Mouse (Mus musculus) thymus, adult 2 months (tissue): ENCODE data around the gene Mrps10. TPM values are rescaled to one million over a fixed set of nuclear protein-coding genes. Genes with fewer than 3 reads are reported as not detected.

Experiments
- DNase-seq: peaks from one replicate; pipeline ENCODE4 v3.0.0; 2021
- H3K27ac ChIP-seq: fragments of 200-500 bp; 2 replicates; pipeline ENCODE4 v1.5.1; 2012; ENCODE audit warnings: low read length, control low read depth; ENCODE audit not compliant: control insufficient read depth, insufficient read depth
- H3K27me3 ChIP-seq: fragments of 200-500 bp; 2 replicates; pipeline ENCODE4 v1.6.1; 2012; ENCODE audit warnings: mild to moderate bottlenecking, low read length, moderate library complexity, mixed read lengths; ENCODE audit not compliant: control insufficient read depth, insufficient read depth
- H3K36me3 ChIP-seq: fragments of 200-500 bp; 2 replicates; pipeline ENCODE4 v1.6.1; 2012; ENCODE audit warnings: mild to moderate bottlenecking, low read length, moderate library complexity; ENCODE audit not compliant: control insufficient read depth, insufficient read depth
- H3K4me1 ChIP-seq: fragments of 200-500 bp; replicated peaks from 2 replicates; pipeline ENCODE4 v1.6.1; 2012; ENCODE audit warnings: low read length; ENCODE audit not compliant: control insufficient read depth, insufficient read depth
- H3K4me3 ChIP-seq: fragments of 200-500 bp; 2 replicates; pipeline ENCODE4 v1.5.1; 2012; ENCODE audit warnings: mild to moderate bottlenecking, low read length, control low read depth, moderate library complexity; ENCODE audit not compliant: control insufficient read depth, insufficient read depth
- CTCF ChIP-seq: fragments of 200-500 bp; IDR thresholded peaks from 2 replicates; pipeline ENCODE4 v1.5.1; 2012; ENCODE audit warnings: mild to moderate bottlenecking, control low read depth, low read length, moderate library complexity, borderline replicate concordance; ENCODE audit not compliant: control insufficient read depth, poor library complexity, insufficient read depth; ENCODE audit errors: extremely low read depth
- POLR2A ChIP-seq: fragments of 200-500 bp; IDR thresholded peaks from 2 replicates; pipeline ENCODE4 v1.6.1; 2012; ENCODE audit warnings: mild to moderate bottlenecking, low read length, control low read depth, moderate library complexity; ENCODE audit not compliant: control insufficient read depth, poor library complexity, insufficient read depth; ENCODE audit errors: extremely low read depth
- WGBS: fragments of 180-500 bp; shearing (Covaris S2); methylation state at CpG from one replicate; pipeline ENCODE4 v1.1.7; 2018; 5-methylcytosine and 5-hydroxymethylcytosine counted together
- polyA plus RNA-seq: library from polyadenylated mRNA; depleted of rRNA; stranded (reverse); fragments of >200 nt; gene quantifications from 2 replicates; pipeline ENCODE4 v1.2.3, GENCODE M21; 2012; rRNA removed

The Mrps10 gene
- polyA plus RNA-seq = 21.2 and 21.9 TPM in 2 replicates

DNA sequence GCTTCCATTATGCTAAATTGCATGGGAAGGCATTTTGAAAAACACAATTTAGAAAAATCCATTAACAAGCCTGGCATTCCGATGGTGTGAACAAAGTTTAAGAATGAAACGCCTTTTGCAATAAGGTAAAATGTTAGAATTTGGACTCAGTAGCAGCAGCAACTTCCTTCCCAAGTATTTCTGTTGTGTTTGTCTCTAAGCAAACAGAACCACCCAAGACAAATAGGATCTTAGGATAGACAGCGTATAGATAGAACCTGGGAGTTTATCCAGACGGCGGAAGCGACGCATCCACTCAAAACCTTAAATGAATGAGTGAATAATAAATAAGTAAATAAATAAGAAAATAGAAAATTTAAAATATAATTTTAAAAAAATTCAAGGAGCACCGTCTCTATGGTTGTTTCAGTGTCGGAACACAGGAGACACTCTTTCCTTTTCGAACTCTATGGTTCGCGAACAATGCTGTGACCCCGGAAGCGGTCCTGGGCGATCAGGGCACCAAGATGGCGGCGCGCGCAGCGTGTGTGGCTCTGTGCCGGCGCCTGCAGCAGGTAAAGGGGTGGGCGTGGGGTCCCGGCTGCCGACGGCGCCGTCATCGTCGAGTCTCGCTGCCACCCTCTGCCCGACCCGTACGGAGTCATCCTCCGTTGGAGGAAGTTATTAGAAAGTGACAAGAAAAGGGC is at the start of gene Mrps10:
TSS of gene Mrps10 (plus strand) at position 487 of the 686 bp plus-strand sequence.
- no peak within 1 kb of the TSS for H3K27ac ChIP-seq
- peaks cover 7% of the 10 kb centered on the region for H3K4me1 ChIP-seq
- DNase-seq = peak; percentile 83
- TF ChIP-seq CTCF (no peak), POLR2A (no peak)
- 7% methylated on average over 35 of the region's 35 CpGs for WGBS
- H3K27me3 ChIP-seq = no peaks in the 10 kb centered on the region
- no peaks in the 10 kb centered on the region for H3K36me3 ChIP-seq
- H3K4me3 ChIP-seq = peak within 1 kb of the TSS; percentile 51

DNA sequence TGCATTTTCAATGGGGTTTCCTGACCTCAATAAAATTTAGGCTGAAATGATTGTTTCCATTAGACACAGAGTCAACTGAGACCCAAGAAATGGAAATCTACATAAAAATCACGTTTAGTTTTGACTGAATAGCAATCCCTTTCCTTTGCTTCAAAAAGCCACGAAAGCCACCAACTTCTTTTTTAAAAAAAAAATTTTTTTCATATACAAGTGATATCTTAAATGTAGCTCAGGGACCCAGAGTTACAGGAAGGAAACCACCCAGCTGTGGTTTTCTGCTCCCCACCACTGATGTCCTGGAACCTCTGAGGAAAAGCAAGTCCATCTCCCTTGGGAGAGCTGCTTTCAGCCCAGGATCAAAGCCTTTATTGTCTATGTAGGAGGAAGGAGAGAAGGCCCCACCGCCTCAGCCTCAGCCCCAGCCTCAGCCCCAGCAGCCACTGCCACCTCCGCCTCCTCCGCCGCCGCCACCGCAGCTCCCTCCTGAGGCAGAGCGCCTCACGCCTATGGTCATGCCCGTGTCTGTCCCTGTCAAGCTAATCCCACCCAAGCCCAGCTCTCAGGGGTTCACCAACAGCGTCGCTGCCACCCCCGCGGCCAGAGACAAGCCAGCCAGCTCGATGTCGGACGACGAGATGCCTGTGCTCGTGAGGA is 49.6 kb upstream of the Mrps10 start:
- WGBS = 59% methylated on average over 20 of the region's 20 CpGs
- peaks cover 11% of the 10 kb centered on the region for H3K36me3 ChIP-seq
- no peaks in the 10 kb centered on the region for H3K27me3 ChIP-seq
- no peak for TF ChIP-seq CTCF
- no peak for TF ChIP-seq POLR2A
- H3K4me1 ChIP-seq = no peaks in the 10 kb centered on the region
- H3K4me3 ChIP-seq = no peak overlapping the region
- DNase-seq = no peak
- no peak overlapping the region for H3K27ac ChIP-seq

DNA sequence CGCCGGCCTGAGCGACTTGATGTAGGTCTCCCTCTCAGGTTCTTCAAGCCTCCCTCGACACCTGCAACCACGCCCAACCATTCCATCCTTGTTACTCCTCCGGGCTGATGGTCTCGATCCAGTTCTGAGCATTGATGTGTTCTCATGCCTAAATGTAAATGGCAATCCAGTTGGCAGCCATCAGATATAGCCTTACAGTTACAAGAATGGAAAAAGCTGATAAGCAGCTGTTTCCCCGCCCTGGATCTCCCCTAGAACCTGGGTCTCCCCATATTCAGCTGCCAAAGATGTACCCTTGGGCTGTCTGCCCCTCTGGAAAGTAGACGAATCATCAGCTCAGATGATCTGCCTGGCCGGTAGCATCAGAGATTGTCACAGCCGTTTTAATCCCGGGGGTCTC is 48.9 kb upstream of the Mrps10 start:
- Histone ChIP-seq H3K4me1 (no peaks in the 10 kb centered on the region), H3K36me3 (peaks cover 11% of the 10 kb centered on the region), H3K27me3 (no peaks in the 10 kb centered on the region), H3K4me3 (no peak overlapping the region), H3K27ac (no peak overlapping the region)
- no peak for TF ChIP-seq CTCF
- 98% methylated on average over 12 of the region's 12 CpGs for WGBS
- DNase-seq = no peak

DNA sequence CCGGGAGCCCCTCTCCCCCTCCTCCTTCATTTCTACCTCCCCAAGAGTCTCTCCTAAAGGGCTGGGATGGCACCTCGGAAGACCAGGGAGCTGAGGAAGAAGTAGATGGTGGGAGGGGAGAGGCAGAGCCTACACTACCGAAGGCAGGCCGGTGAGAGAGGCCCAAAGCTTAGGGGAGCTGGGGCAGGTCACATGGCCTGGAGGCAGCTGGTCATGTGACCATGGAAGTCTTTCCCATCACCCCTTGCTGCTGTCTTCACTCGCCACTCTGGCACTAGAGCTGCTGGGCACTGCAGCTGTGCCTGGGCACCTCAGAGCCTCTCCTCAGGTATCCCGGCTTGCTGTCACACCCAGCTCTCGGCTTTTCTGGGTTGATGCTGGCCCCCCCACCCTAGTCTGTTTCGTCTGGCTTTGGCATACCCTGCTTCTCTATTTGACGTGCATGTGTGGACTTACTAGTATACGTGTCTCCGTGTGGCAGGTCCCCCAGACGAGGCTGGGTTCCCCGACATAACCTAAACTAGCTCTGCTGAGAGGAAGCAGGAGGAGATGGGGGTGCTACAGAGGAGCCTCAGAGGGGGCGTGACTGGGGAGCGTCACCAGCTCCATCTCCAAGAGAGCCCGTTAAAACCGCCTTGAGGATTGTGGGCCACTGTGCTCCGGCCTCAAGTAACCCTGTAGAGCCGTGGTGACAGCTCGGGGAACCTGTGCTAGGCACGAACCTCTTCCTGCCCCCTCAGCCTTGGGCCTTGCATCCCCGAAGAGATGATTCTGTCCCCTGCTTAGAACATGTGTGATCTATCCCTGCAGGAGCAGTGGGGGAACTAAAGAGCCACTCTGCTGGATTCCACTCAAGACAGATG is 46.3 kb upstream of the Mrps10 start:
- no peaks in the 10 kb centered on the region for H3K4me1 ChIP-seq
- H3K36me3 ChIP-seq = peaks cover 23% of the 10 kb centered on the region; the same call in 1 of the 2 replicates
- TF ChIP-seq POLR2A = no peak
- no peak for TF ChIP-seq CTCF
- no peak overlapping the region for H3K4me3 ChIP-seq
- 77% methylated on average over 22 of the region's 22 CpGs for WGBS
- H3K27ac ChIP-seq = no peak overlapping the region
- H3K27me3 ChIP-seq = no peaks in the 10 kb centered on the region
- no peak for DNase-seq

DNA sequence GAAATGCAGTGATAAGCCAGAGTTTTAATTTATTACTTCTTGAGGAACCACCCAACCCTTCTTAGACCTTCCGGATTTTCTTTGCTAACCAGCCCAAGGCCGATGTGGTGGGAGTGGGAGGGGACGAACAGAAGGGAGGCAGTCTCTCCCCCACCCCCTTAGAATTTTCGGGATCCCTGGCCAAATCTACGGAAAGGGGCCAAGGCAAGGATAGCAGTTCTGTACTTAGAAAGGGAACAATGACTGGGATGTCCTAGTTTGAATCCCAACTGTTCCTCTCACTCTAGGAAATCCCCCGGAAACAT is 45.7 kb upstream of the Mrps10 start:
- Histone ChIP-seq H3K36me3 (peaks cover 24% of the 10 kb centered on the region; the same call in 1 of the 2 replicates), H3K27ac (no peak overlapping the region), H3K27me3 (no peaks in the 10 kb centered on the region), H3K4me1 (no peaks in the 10 kb centered on the region), H3K4me3 (no peak overlapping the region)
- 83% methylated on average over 6 of the region's 6 CpGs for WGBS
- no peak for DNase-seq
- no peak for TF ChIP-seq POLR2A
- TF ChIP-seq CTCF = no peak

DNA sequence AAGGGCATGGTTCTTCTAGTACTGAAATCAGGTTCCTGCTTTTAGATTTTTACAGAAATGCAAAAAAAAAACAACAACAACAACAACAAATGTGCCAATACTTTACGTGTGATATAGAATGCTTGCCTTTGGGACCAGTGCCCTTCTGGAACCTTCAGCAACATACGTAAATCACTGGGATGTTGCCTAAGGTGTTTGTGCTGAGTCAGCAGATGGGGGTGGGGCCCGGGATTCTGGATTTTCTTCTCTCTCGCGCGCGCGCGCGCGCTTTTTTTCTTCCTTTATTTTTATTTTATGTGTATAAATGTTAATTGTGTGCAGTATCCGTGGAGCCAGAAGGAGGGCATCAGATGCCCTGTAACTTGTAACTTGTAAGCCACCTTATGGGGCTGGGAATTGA is 41.1 kb upstream of the Mrps10 start:
- TF ChIP-seq POLR2A (no peak), CTCF (no peak)
- H3K36me3 ChIP-seq = peaks cover 30% of the 10 kb centered on the region; the same call in 1 of the 2 replicates
- H3K4me3 ChIP-seq = no peak overlapping the region
- WGBS = 98% methylated on average over 12 of the region's 12 CpGs
- peaks cover 5% of the 10 kb centered on the region for H3K4me1 ChIP-seq
- no peak for DNase-seq
- no peak overlapping the region for H3K27ac ChIP-seq
- H3K27me3 ChIP-seq = no peaks in the 10 kb centered on the region
